Mouse (Mus musculus): ENCODE data around the gene Agpat4.

- TF ChIP-seq CTCF (IDR thresholded peaks at IDR 0.05; ENCODE audit: low read depth) (no peak), EP300 (IDR thresholded peaks at IDR 0.05; ENCODE audit: low read depth) (no peak)
Measured at GRCm38 (mm10) chr17:12228001-12228400, 109.5 kb downstream of the Agpat4 start.

Measured in heart, postnatal 0 days (tissue).